Mouse (Mus musculus) liver, embryonic 14.5 days (tissue): Measurements from ENCODE around the gene Laptm5. TPM values are rescaled to one million over a fixed set of nuclear protein-coding genes. Genes with fewer than 3 reads are reported as not detected.
A peak's percentile ranks its signal among the peaks of the same experiment; 100 is the strongest.

Experiments used
- ATAC-seq: fragments of 200-750 bp; cut with Nextera tagmentation; 2 replicates; pipeline ENCODE4 v1.8.0; 2017; ENCODE audit warnings: moderate number of reproducible peaks, mild to moderate bottlenecking, moderate library complexity; ENCODE audit not compliant: insufficient read depth
- DNase-seq, 3 experiments: peaks; one replicate each; pipeline ENCODE4 v3.0.0-alpha.2; 2012 to 2013; ENCODE audit warnings: low read depth in 3 of 3, low spot score in 3 of 3
- H3K27ac ChIP-seq: fragments of 300-500 bp; sonication (generic); 2 replicates; pipeline ENCODE4 v1.5.1; 2014; ENCODE audit warnings: moderate library complexity, mild to moderate bottlenecking, control low read depth, inconsistent platforms
- H3K27me3 ChIP-seq: fragments of 300-500 bp; sonication (generic); 2 replicates; pipeline ENCODE4 v1.6.1; 2014; ENCODE audit warnings: mild to moderate bottlenecking, low read length, moderate library complexity; ENCODE audit not compliant: control insufficient read depth, insufficient read depth
- H3K36me3 ChIP-seq: fragments of 300-500 bp; sonication (generic); replicated peaks from 2 replicates; pipeline ENCODE4 v1.6.1; 2014; ENCODE audit warnings: low read depth; ENCODE audit not compliant: control insufficient read depth, insufficient read depth
- H3K4me1 ChIP-seq, 2 experiments: fragments of 200-500 bp in 1 of 2; fragments of 300-500 bp in 1 of 2; sonication (generic) in 1 of 2; replicated peaks; 2 replicates each; pipeline ENCODE4 v1.6.1; 2012 to 2014; ENCODE audit warnings: antibody characterized with exemption in 1 of 2, inconsistent platforms in 1 of 2, low read length in 1 of 2; ENCODE audit not compliant: control insufficient read depth in 2 of 2, insufficient read depth in 2 of 2
- H3K4me2 ChIP-seq: fragments of 300-500 bp; sonication (generic); 2 replicates; pipeline ENCODE4 v1.6.1; 2014; ENCODE audit warnings: low read depth, mild to moderate bottlenecking, control low read depth, moderate library complexity
- H3K4me3 ChIP-seq, 2 experiments: fragments of 200-500 bp in 1 of 2; fragments of 300-500 bp in 1 of 2; sonication (generic) in 1 of 2; 2 replicates each; pipeline ENCODE4 v1.5.1; 2012 to 2014; ENCODE audit warnings: low read depth in 2 of 2, low read length in 2 of 2, mild to moderate bottlenecking in 2 of 2, control low read depth in 1 of 2, inconsistent platforms in 1 of 2, moderate library complexity in 1 of 2; ENCODE audit not compliant: insufficient read depth in 1 of 2
- H3K9ac ChIP-seq: fragments of 300-500 bp; sonication (generic); replicated peaks from 2 replicates; pipeline ENCODE4 v1.6.1; 2014; ENCODE audit warnings: mild to moderate bottlenecking, control low read depth, moderate library complexity
- H3K9me3 ChIP-seq: fragments of 300-500 bp; sonication (generic); 2 replicates; pipeline ENCODE4 v1.6.1; 2016; ENCODE audit warnings: low read length, mixed read lengths; ENCODE audit not compliant: control insufficient read depth
- CTCF ChIP-seq: IDR thresholded peaks from 2 replicates; pipeline ENCODE4 v1.5.1; 2016; ENCODE audit warnings: antibody characterized with exemption, low read depth, control low read depth
- EP300 ChIP-seq: IDR thresholded peaks from 2 replicates; pipeline ENCODE4 v1.6.1; 2016; ENCODE audit warnings: antibody characterized with exemption, low read depth
- WGBS: fragments of 180-500 bp; shearing (Covaris S2); extraction: QIAGEN DNeasy Blood & Tissue Kit; methylation state at CpG from one replicate; pipeline ENCODE4 v1.1.7; 2014; ENCODE audit not compliant: insufficient replicate concordance; 5-methylcytosine and 5-hydroxymethylcytosine counted together
- polyA plus RNA-seq, 2 experiments: library from polyadenylated mRNA; depleted of rRNA in 1 of 2; stranded (reverse) in 1 of 2; unstranded in 1 of 2; fragments of >200 nt; fragmentation: Nextera tagmentation in 1 of 2; extraction: Ambion mirVana in 1 of 2; gene quantifications; 2 replicates each; pipeline versions ENCODE4 v1.2.1 to v1.2.3; 2012 to 2014

Laptm5 gene
- polyA plus RNA-seq, 2 experiments: 31.0 to 64.3 TPM

DNA sequence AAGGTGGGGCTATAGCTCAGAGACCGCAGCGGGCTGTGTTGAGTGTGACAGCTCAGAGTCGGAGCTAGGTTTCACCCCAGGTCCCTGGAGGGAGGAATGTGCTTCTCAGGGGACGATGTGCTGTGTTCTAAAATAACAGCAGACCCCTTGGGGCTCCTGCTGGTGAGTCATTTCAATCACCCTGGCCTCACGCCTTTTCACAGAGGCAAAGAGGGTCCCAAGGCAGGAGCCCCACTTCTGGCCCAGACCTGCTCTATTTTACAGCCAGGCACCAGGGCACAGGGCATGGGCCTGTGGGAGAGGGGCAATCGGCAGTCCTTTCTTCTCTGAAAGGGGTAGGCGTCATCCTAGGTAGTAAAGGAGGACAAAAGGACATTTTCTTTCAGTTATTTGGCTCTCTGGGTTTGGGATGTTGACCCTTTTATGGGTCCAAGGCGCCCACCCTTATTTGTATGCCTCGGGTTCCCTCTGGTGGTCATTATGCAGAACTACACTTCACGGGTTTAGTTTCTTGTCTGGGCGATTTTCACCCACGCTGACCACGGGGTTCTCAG lies 34.2 kb downstream of the Laptm5 start:
- WGBS: 25% methylated on average over 13 of the region's 13 CpGs
- H3K27ac ChIP-seq: no peak overlapping the region

DNA sequence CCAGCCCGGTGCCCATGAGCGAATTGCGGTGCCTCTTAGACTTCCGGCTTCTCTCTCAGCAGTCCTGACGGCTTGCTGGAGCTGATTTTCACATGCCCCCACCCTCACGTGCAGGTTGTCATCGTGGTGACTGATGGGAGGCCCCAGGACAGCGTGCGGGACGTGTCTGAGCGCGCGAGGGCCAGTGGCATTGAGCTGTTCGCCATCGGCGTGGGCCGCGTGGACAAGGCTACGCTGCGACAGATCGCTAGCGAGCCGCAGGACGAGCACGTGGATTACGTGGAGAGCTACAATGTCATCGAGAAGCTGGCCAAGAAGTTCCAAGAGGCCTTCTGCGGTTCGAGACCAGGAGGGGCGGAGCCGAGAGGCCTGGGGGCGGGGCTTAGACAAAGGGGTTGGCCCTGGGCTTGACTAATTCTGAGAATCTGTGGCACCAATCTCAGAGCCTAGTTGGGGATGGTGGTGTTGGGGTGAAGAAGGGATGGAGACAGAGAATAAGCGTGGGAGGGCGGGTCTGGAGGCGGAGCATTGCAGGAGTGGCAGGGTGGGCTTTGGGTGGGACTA lies 37.0 kb downstream of the Laptm5 start:
- DNase-seq: no peak
- H3K9ac ChIP-seq: no peak overlapping the region
- H3K9me3 ChIP-seq: no peaks in the 10 kb centered on the region
- no peak overlapping the region for H3K4me2 ChIP-seq
- TF ChIP-seq EP300 (no peak), CTCF (no peak)
- 70% methylated on average over 35 of the region's 35 CpGs for WGBS
- no peak overlapping the region for H3K27ac ChIP-seq
- ATAC-seq: no peak
- H3K36me3 ChIP-seq: no peaks in the 10 kb centered on the region
- no peak overlapping the region for H3K4me3 ChIP-seq
- H3K27me3 ChIP-seq: no peaks in the 10 kb centered on the region
- no peaks in the 10 kb centered on the region for H3K4me1 ChIP-seq

More for the DNA sequence above, 34.2 kb downstream of the Laptm5 start:
- Histone ChIP-seq H3K9me3 (no peaks in the 10 kb centered on the region), H3K4me1 (no peaks in the 10 kb centered on the region), H3K36me3 (no peaks in the 10 kb centered on the region), H3K9ac (no peak overlapping the region), H3K4me2 (no peak overlapping the region), H3K4me3 (no peak overlapping the region), H3K27me3 (no peaks in the 10 kb centered on the region)
- TF ChIP-seq CTCF (peak; percentile 77), EP300 (no peak)
- ATAC-seq (no peak), DNase-seq (peak in 1 of 3 experiments; percentile 7)

DNA sequence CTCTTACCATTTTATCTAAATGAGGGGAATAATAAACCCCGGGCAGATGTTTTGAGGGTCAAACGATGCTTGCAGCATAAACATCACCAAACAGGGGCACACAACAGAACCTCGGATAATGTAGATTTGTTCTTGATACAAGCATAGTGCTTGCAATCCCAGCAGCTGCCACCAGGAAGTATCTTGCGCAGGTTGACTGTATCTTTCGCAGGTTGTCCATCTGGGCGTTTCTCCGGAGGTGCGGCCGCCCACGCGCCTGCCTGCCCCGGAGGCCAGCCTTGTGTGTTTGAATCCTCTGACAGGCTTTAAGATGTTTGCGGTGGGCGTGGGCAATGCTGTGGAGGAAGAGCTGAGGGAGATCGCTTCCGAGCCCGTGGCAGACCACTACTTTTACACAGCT lies 39.6 kb downstream of the Laptm5 start:
- Histone ChIP-seq H3K4me1 (no peaks in the 10 kb centered on the region), H3K9me3 (no peaks in the 10 kb centered on the region), H3K4me2 (no peak overlapping the region), H3K36me3 (no peaks in the 10 kb centered on the region), H3K4me3 (no peak overlapping the region), H3K27me3 (no peaks in the 10 kb centered on the region), H3K9ac (no peak overlapping the region), H3K27ac (no peak overlapping the region)
- ATAC-seq (no peak), DNase-seq (no peak)
- 27% methylated on average over 17 of the region's 17 CpGs for WGBS
- no peak for TF ChIP-seq EP300
- TF ChIP-seq CTCF: peak; percentile 40

DNA sequence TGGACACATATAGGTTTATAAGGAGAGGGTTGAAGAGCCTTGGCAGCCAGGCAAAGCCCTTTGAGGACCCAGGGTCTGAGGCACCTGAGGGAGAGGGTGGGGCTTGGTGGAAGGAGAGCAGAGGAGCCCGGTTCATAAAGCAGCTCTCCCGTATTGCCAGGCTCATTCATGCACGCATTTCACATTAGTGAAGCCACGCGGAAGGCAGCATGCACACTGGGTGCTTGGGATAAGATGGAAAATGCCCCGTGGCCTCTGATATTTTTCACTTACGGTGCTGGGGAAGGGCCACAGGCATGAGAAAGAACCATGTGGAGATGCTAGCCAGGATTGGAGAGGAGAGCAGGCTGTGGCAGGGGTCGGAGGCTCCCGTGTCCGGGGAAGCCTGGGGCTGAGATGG lies 44.2 kb downstream of the Laptm5 start:
- Histone ChIP-seq H3K27me3 (no peaks in the 10 kb centered on the region), H3K4me2 (no peak overlapping the region), H3K27ac (no peak overlapping the region), H3K9me3 (no peaks in the 10 kb centered on the region), H3K9ac (no peak overlapping the region), H3K4me1 (no peaks in the 10 kb centered on the region), H3K4me3 (no peak overlapping the region), H3K36me3 (no peaks in the 10 kb centered on the region)
- TF ChIP-seq EP300 (no peak), CTCF (no peak)
- 68% methylated on average over 10 of the region's 10 CpGs for WGBS
- no peak for DNase-seq
- no peak for ATAC-seq

DNA sequence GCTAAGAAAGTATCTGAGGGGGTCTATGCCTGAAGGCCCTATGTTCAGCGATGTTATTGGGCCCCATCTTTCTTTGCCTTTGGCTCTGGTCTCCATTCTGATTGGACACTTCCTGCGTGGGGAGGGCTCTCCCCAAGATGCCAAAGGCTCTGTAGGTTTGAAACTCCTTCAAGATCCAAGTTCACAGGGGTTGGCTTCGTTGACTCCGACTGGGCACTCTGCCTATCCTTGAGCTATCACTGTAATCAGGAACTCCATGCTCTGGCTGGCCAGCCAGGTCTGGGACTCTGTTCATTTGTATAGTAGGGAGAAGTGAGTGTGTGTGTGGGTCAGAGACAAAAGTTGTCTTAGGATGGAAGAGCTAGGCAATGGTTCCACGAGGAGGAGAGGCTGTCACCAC lies 45.9 kb downstream of the Laptm5 start:
- no peaks in the 10 kb centered on the region for H3K9me3 ChIP-seq
- H3K27me3 ChIP-seq: no peaks in the 10 kb centered on the region
- TF ChIP-seq EP300: no peak
- no peak for TF ChIP-seq CTCF
- H3K36me3 ChIP-seq: no peaks in the 10 kb centered on the region
- no peak overlapping the region for H3K27ac ChIP-seq
- ATAC-seq (no peak), DNase-seq (no peak)
- no peaks in the 10 kb centered on the region for H3K4me1 ChIP-seq
- H3K4me2 ChIP-seq: no peak overlapping the region
- no peak overlapping the region for H3K4me3 ChIP-seq
- H3K9ac ChIP-seq: no peak overlapping the region
- 43% methylated on average over 5 of the region's 5 CpGs for WGBS
